31 mouse cellular contexts compared by ENCODE assay signal in the genomic region with DNA sequence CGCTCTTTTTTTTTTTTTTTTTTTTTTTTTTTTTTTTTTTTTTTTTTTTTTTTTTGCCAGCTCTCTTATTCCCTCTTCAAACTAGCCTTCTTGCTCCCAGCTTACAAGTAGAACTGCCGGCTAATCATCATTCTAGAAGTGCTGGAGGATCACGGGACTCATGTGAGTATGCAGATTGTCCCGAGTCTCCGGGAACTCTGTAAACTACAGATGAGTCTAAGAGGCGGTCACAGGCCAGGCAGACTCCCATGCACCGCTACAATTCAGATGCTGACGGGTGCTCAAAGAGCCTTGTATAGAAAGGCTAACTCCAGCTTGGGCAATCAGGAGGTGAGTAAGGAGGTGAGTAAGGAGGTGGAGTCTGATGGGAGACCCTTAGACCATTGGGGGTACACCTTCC. TPM values are rescaled to one million over a fixed set of nuclear protein-coding genes. Genes with fewer than 3 reads are reported as not detected.
"Had no signal": no experiment of that assay in that cellular context is flagged by ENCODE, and none has a peak within 500 bp of the region (broad histone marks: within the 10 kb centered on the region; RNA-seq: fewer than 3 reads in every experiment).

No protein-coding gene starts in this region.

- H3K4me2 ChIP-seq: heart, embryonic 11.5 days; hindbrain, embryonic 13.5 days; hindbrain, embryonic 15.5 days; kidney, embryonic 15.5 days; limb, embryonic 13.5 days; limb, embryonic 15.5 days; liver, embryonic 12.5 days had no signal

- H3K27ac ChIP-seq: heart, adult 2 months; hindbrain, embryonic 13.5 days; hindbrain, embryonic 15.5 days; hindbrain, postnatal 0 days; kidney, embryonic 15.5 days; kidney, postnatal 0 days; limb, embryonic 13.5 days; limb, embryonic 15.5 days; liver, embryonic 12.5 days; liver, embryonic 14.5 days had no signal

- H3K4me1 ChIP-seq: hindbrain, embryonic 13.5 days; hindbrain, embryonic 15.5 days; kidney, embryonic 15.5 days; limb, embryonic 13.5 days; limb, embryonic 15.5 days; liver, embryonic 12.5 days had no signal

- H3K9me3 ChIP-seq: hindbrain, embryonic 13.5 days; hindbrain, embryonic 15.5 days; kidney, embryonic 15.5 days; limb, embryonic 13.5 days; limb, embryonic 15.5 days; liver, embryonic 12.5 days had no signal

- H3K27me3 ChIP-seq: hindbrain, embryonic 13.5 days; hindbrain, embryonic 15.5 days; kidney, embryonic 15.5 days; limb, embryonic 13.5 days; limb, embryonic 15.5 days; liver, embryonic 12.5 days had no signal

- H3K36me3 ChIP-seq: hindbrain, embryonic 13.5 days; hindbrain, embryonic 15.5 days; kidney, embryonic 15.5 days; limb, embryonic 15.5 days; liver, embryonic 12.5 days had no signal

- ATAC-seq: hindbrain, postnatal 0 days; intestine, embryonic 16.5 days; liver, embryonic 12.5 days had no signal

- DNase-seq: gastrocnemius, postnatal 14 days; gastrocnemius, postnatal 36 days; heart, adult 11 months; heart, adult 2 months; heart, postnatal 10 days; heart, postnatal 36 days; kidney, adult 11 months; kidney, adult 9 months; kidney, postnatal 14 days; kidney, postnatal 36 days; layer of hippocampus, adult 9-11 months; layer of hippocampus, postnatal 36 days; left cerebral cortex, postnatal 4 days had no signal

- H3K9ac ChIP-seq: hindbrain, embryonic 13.5 days; hindbrain, embryonic 15.5 days; kidney, embryonic 15.5 days; limb, embryonic 13.5 days; limb, embryonic 15.5 days; liver, embryonic 12.5 days; liver, embryonic 14.5 days had no signal

- H3K4me3 ChIP-seq: heart, adult 2 months; hindbrain, embryonic 13.5 days; hindbrain, embryonic 15.5 days; kidney, embryonic 15.5 days; limb, embryonic 13.5 days; limb, embryonic 15.5 days; liver, embryonic 12.5 days had no signal

RNA-seq across cellular contexts. Expression of gene Tead4, which starts 15.0 kb away (rescaled TPM):
- total RNA-seq: hematopoietic stem cell, adult 5-6 weeks had no signal

RNA-seq across cellular contexts. Expression of gene Foxm1, which starts 47.2 kb away (rescaled TPM):
- total RNA-seq: liver, adult 2 months had no signal

RNA-seq across cellular contexts. Expression of gene Tex52, which starts 59.7 kb away (rescaled TPM):
- total RNA-seq: gastrocnemius, adult 18-20 months; gastrocnemius, adult 8-10 months; gastrocnemius, postnatal 14 days; gastrocnemius, postnatal 36 days; heart, adult 2 months; heart, postnatal 10 days; heart, postnatal 36 days; hematopoietic stem cell, adult 5-6 weeks; left cerebral cortex, postnatal 10 days; liver, adult 2 months had no signal
- polyA plus RNA-seq: intestine, embryonic 14.5 days; intestine, embryonic 16.5 days; kidney, adult 2 months; kidney, postnatal 0 days; liver, adult 2 months; liver, embryonic 12.5 days had no signal
